ENCODE assay signal across 8 mouse cellular contexts in the genomic region with DNA sequence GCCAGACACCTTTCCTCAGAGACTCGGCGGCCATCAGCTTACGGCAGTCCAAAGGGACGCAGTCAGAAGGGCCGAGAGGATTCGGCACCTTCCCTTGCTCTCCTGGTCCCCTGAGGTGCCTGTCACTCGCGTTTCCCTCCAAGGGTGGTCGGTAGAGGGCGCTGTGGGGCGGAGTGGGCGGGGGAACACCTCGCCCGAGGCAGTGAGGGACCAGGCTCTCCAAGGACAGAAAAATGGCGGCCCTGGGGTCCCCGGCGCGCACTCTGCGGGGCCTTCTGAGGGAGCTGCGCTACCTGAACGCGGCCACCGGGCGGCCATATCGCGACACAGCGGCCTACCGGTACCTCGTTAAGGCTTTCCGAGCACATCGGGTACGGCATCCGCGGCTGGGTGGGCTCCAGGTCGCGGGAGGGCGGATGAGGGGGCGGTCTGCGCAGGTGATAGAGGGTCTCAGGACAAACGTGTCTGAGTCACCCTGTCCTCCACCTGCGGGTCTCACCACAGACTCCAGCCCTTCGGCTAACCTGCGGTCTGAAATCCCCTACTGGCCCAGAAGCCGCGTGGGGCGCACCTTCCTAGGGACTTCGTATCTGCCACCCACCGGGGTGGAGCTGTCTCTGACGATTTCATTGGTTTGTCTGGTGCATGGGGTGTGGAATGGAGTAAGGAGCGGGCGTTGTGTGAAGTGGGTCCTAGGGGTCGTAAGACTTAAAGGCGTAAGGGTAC. TPM values are rescaled to one million over a fixed set of nuclear protein-coding genes. Genes with fewer than 3 reads are reported as not detected.
DNase-seq lines count a peak whose midpoint lies in the region; ATAC-seq lines count a peak whose summit lies in the region.

No protein-coding gene starts in this region.

- H3K4me2 ChIP-seq in intestine, embryonic 16.5 days (ENCODE audit: low read depth, low read length), result peak overlapping the region; percentile 68

- 0 out of 2 replicates have a peak, but pooled peaks cover 4% of the 10 kb centered on the region for H3K4me1 ChIP-seq in intestine, embryonic 16.5 days (ENCODE audit: control insufficient read depth, insufficient read depth, low read length)

- intact Hi-C loops in gastrocnemius, postnatal 36 days (cut with DNase I), result loop anchor here (1.0 to 5.0 kb wide), 2 partner anchors 16 to 103 kb away; a partner anchor contains a TSS
- intact Hi-C loops in left cerebral cortex, postnatal 25 days (cut with DNase I), result loop anchor here (1.0 to 5.0 kb wide), 2 partner anchors 14 to 103 kb away; a partner anchor contains a TSS

- H3K4me3 ChIP-seq in intestine, embryonic 16.5 days (ENCODE audit: low read length), result peak overlapping the region; percentile 97

- peak; percentile 80 for ATAC-seq in intestine, embryonic 16.5 days

- no peaks in the 10 kb centered on the region for H3K27me3 ChIP-seq in intestine, embryonic 16.5 days (replicated peaks; ENCODE audit: control insufficient read depth, insufficient read depth, low read length)

- no peaks in the 10 kb centered on the region for H3K36me3 ChIP-seq in intestine, embryonic 16.5 days (ENCODE audit: control insufficient read depth, insufficient read depth, low read length)

- H3K27ac ChIP-seq in intestine, embryonic 16.5 days (ENCODE audit: low read length), result peak overlapping the region; percentile 99

- DNase-seq in adrenal gland, adult 8-10 months, result peak; percentile 95
- DNase-seq in embryo, embryonic 11.5 days (ENCODE audit: low read depth, low spot score), result peak; percentile 97
- peak; percentile 98 to 99 for DNase-seq in gastrocnemius, postnatal 36 days
- peak; percentile 89 to 96 for DNase-seq in left cerebral cortex, postnatal 25 days (ENCODE audit: low spot score in 2 of 2)
- peak; percentile 97 for DNase-seq in mesoderm, embryonic 11.5 days (ENCODE audit: low read depth, low spot score)
- DNase-seq in right cerebral cortex, postnatal 25 days, result peak; percentile 95
- peak; percentile 98 for DNase-seq in urinary bladder, postnatal 36 days (ENCODE audit: low spot score in 2 of 2)

- H3K9me3 ChIP-seq in intestine, embryonic 16.5 days (ENCODE audit: control insufficient read depth, low read length), result no peaks in the 10 kb centered on the region

- H3K9ac ChIP-seq in intestine, embryonic 16.5 days (ENCODE audit: low read depth, low read length), result peak overlapping the region; percentile 99

- WGBS in intestine, embryonic 16.5 days, result under 1% methylated on average over 53 of the region's 53 CpGs

RNA-seq across cellular contexts. Expression of a gene that starts 1.5 kb away (rescaled TPM):
- total RNA-seq in adrenal gland, adult 8-10 months (2022), result 100 to 1,000 TPM in 3 of 4 experiments, 10 to 100 TPM in 1; 81.7 to 106 (median 104) TPM
- 100 to 1,000 TPM; 120 to 165 TPM for total RNA-seq in gastrocnemius, postnatal 36 days (2021)
- polyA plus RNA-seq in intestine, embryonic 16.5 days (2015; fragmentation: Nextera tagmentation; extraction: Ambion mirVana), result 159 and 163 TPM in 2 replicates
- total RNA-seq in left cerebral cortex, postnatal 25 days (2021), result 10 to 100 TPM; 52.8 to 55.1 TPM

RNA-seq across cellular contexts. Expression of a gene that starts 16.3 kb away (rescaled TPM):
- 100 to 1,000 TPM; 137 to 303 (median 206) TPM for total RNA-seq in adrenal gland, adult 8-10 months (2022)
- total RNA-seq in gastrocnemius, postnatal 36 days (2021), result 100 to 1,000 TPM in 1 of 2 experiments, 10 to 100 TPM in 1; 93.4 to 113 TPM
- 24.9 and 26.7 TPM in 2 replicates for polyA plus RNA-seq in intestine, embryonic 16.5 days (2015; fragmentation: Nextera tagmentation; extraction: Ambion mirVana)
- total RNA-seq in left cerebral cortex, postnatal 25 days (2021), result 100 to 1,000 TPM; 154 to 171 TPM

Comparison
In these comparisons a context has a peak if more than half of its experiments do, and no peak if none do; other contexts are left out.
1. Peak in every context shown above with its lines: DNase-seq, ATAC-seq, H3K4me3 ChIP-seq and H3K27ac ChIP-seq.